Mouse (Mus musculus) cerebellum, adult 2 months (tissue): ENCODE results near the gene Dhx16.

ENCODE experiments used
- CTCF ChIP-seq: fragments of 200-500 bp; IDR thresholded peaks from 2 replicates; pipeline ENCODE4 v1.5.1; 2011; ENCODE audit warnings: low read depth, mild to moderate bottlenecking, control low read depth, low read length, moderate library complexity, borderline replicate concordance; ENCODE audit not compliant: insufficient read depth
- POLR2A ChIP-seq: fragments of 200-500 bp; IDR thresholded peaks from 2 replicates; pipeline ENCODE4 v1.6.1; 2011; ENCODE audit warnings: low read length, control low read depth, borderline replicate concordance; ENCODE audit not compliant: insufficient read depth

DNA sequence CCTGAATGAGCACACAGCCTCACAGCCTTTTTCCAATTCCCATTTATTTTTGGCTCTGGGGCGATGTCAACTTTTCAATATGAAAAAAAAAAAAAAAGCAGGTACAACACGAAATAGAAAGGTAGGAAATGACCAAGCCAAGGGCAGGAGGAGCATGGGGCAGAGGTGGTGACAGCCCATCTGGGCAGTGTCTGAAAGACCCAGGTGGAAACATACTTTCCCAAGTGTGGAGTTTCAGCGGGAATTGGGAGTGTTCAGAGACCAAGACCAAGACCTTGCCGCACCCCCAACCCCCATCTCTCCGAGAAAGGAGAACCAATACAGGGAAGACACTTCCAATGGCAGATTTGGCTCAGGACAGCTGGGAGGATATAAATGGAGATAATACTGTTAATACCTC is 45.7 kb upstream of the Dhx16 start:
- no peak for TF ChIP-seq POLR2A
- no peak for TF ChIP-seq CTCF
